Mouse (Mus musculus): Measurements from ENCODE around the gene Rpl13a.

DNA sequence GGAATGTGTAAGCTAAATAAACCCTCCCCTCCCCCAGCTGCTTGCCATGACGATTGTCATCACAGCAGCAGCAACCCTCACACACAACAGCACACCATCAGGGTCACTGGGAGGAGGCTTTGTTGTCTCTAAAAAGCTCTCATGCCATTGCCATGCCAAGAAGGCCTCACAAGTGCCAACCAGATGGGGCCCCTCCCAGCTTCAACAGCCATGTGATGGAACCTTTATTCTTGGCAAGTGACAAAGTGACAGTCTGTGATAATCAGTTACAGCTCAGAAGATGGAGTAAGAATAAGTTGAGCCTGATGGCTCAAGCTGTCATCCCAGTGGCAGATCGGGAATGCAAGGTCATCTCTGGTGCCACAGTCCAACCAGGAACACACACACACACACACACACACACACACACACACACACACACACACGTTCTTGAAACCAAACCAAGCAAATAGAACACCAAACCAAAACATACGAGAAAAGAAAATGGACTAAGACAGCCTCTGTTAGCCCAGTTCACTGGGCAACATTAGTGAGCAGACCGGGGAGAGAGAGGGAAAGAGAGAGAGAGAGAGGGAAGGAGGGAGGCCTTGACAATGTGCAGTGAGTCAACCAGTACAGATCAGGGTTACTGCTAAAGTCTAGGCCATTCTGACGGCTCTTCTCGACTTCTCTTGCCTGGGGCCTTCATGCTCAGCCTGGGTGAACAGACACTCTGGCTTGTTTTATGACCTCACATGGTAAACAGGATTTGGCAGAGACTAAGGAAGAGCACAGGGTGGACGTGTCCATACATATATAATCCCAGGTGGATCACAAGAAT, 11.6 kb upstream of the Rpl13a start:
- TF ChIP-seq CTCF (IDR thresholded peaks at IDR 0.05; ENCODE audit: low read depth) (no peak), EP300 (IDR thresholded peaks at IDR 0.05; ENCODE audit: low read depth) (no peak)

Measured in heart, postnatal 0 days (tissue).